Mouse (Mus musculus) frontal cortex, postnatal 10 days (tissue): ENCODE data around the gene Hist1h2bp.
A peak's percentile ranks its signal among the peaks of the same experiment; 100 is the strongest.
"Not testable (repeated sequence)": the region's sequence is repeated elsewhere in the genome, so short reads cannot be mapped to it uniquely, and the experiment has no call there.

ENCODE experiments used
- DNase-seq, 2 experiments: peaks; one replicate each; pipeline ENCODE4 v3.0.0; 2022; ENCODE audit warnings: low spot score in 2 of 2, mixed read lengths in 1 of 2

The Hist1h2bp gene

DNA sequence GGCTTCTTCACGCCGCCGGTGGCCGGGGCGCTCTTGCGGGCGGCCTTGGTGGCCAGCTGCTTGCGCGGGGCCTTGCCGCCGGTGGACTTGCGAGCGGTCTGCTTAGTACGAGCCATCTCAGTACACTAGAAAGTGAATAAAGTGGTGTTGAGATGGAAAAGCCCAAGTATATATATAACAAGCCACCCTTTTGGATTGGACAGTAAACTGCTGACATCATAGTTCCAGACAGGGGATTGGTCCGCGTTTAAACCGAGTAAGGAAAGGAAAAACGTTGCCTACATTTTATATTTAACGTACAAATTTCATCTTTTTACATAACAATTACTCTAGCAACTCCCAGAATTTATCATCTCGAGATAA, 4.0 kb upstream of the Hist1h2bp start, which contains the start of gene Hist1h3i:
TSS of gene Hist1h3i (minus strand) at position 116 of the 363 bp plus-strand sequence.
- DNase-seq = peak; percentile 22 to 34

DNA sequence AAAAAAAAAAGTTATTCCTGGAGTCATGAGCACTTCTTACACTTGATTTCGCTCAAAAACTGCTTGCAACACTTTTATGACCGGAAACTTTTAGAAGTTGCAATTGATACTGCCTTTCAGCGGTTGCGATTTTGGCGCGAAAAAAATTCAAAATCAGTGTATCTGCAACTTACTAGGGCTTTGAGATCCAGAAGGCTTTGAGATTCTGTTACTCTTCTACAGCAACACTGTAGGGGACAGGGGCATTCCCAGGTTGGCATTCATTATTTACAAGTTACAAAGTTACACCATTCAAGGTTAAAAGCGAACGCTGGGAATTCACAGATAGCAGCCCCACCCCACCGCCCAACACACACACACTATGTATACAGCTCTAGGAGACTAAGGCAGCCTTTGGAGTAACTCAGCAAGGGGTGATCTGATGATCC, 3.5 kb upstream of the Hist1h2bp start:
- DNase-seq = no peak

- DNase-seq = no peak
Measured at GRCm38 (mm10) chr13:21784311-21784710, 3.0 kb upstream of the Hist1h2bp start.

DNA sequence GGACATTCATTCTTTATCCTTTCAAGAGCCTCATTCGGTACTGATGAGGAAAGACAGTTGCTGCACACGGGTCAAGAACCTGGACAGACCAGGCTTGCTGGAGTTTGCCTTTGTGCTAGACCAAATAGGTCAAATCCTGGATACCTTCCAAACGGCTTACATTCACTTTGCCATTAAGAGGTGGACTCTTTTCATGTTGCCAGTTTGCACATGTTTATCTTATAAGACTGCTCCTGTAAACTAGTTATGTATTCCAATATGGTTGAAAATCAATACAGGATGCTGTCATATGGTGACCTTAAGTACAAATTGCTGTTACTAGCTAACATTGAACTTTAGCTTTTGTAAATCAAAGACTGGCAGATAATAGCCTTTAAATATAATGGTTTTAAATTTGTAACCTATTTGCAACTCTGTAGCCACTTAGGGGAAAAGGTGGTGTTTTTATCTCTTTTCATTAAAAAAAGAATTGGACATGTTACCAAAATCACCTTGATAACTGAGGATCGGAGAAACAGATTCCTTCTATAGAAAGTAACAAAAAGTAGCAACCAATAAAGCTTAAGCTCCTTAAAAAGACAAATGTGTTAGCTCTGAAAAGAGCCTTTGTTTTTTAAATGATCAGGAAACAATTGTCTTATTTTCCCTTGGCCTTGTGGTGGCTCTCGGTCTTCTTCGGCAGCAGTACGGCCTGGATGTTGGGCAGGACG, 917 bp upstream of the Hist1h2bp start:
- DNase-seq = no peak

DNA sequence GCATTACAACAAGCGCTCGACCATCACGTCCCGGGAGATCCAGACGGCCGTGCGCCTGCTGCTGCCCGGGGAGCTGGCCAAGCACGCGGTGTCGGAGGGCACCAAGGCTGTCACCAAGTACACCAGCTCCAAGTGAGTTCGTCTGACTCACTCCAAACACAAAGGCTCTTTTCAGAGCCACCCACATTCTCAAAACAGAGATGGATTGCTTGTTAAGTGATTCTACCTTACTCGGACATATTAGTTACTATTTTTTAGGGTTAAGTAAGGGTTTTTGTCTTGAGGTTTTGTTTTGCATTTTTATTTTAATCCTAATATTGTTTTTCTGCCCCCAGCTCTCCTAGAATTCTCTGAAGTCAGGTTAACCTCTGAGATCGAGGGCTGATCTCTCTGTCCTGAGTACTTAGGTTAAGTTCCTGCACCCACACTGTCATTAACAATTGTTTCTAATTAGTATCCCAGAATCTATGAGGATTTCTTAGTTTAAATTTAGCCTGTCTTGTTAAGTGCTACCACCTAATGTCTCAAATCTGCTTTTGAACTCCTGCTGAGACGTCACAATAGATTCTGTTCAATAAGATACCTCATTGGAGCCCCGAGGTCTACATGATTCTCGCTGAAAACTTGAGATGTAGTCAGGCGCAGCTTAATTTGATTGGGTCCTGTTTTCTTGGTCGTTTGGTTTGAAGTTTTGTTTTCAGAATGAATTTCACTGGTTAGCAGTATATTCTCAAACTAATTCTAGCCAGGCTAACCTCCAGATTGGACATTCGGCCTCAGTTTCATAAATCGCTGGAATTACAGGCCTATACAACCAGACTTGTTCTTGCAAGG, 716 bp downstream of the Hist1h2bp start:
- DNase-seq = no peak

- DNase-seq = no peak
Measured at GRCm38 (mm10) chr13:21789925-21790324, 2.7 kb downstream of the Hist1h2bp start.

DNA sequence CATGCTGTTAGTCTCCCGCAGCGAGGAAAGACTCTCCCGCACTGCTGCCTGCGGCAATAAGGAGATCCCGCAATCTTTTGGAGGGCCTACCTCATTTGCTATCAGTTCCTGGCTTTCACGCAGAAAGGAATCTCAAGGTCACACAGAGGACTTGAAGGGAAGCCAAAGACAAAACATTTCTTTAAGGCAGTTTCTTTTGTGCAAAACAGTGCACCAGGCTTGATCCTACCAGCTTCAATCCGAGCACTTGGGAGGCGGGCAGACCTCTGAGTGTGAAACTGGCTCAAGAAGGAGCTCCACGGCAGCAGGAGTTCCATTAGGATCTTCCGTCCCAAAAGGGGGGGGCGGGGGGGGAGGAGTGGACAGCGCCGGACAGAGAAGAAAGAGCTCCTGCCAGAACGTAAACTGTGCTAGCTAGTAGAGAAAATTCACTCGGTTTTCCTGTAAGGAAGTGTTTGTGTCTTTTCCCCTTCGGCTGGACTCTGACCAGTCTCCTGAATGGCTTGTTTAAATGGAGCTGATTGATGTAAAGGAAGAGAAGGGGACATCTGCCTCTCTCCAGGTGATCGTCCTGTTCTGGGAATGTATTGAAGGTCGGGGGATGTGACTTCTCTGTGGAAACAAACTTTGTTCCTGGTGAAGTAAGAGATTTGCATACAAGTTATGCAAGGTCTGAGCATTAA, 3.5 kb downstream of the Hist1h2bp start:
- DNase-seq = no peak

DNA sequence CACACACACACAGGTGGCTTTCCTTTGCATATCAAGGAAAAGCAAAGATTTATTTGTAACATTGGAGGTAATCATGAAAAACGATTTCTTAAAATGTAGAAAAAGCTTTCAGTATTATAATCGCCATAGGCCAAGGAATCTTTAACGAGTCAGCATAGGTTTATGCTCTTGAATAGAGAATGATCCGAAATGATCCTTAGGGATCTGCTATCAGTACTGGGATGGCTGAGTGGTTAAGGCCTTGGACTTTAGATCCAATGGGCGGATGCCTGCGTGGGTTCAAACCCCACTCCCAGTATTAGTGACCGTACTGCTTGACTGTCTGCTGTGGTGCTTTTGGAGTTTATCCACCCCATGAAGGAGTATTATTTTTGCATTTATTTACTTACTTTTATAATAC, 8.3 kb downstream of the Hist1h2bp start:
- no peak for DNase-seq

- DNase-seq = not testable (repeated sequence)
Measured at GRCm38 (mm10) chr13:21797163-21797562, 9.9 kb downstream of the Hist1h2bp start.

DNA sequence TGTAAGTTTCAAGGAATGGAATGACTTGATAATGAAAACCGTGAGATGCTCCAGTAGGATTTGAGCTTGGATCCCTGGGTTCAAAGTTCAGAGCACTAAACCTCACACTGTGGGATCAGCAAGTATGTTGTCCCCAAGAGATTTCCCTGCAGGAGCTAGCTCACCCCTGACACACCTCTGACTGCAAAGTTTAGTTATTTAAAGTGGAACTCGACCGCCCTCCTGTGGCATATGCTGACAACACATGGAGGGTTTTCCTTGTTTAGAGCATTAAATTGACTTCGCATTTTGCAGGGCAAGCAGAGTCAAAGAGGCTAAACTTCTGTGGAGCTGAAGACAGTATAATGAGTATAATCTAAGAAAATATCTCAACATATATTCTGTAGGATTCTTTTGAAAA, 15.8 kb downstream of the Hist1h2bp start:
- not testable (repeated sequence) for DNase-seq

DNA sequence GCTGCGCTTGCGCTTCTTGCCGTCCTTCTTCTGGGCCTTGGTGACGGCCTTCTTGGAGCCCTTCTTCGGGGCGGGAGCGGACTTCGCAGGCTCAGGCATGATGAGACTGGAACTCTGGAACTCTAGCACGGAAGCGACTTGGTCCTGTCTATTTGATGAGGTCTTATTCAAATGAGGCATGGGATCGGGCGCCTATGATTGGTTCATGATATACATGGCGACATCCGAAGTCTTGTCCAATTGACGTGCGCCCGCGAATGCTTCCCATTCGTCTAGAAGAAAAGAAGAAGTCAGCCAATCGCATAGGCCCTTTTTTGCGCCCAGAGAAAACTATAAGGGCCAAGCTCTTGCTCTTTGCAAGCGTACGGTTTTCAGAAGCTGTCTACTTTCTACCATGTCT, 22.8 kb downstream of the Hist1h2bp start, which contains the start of the genes Hist1h2bq and Hist1h2ao:
TSS of gene Hist1h2bq (minus strand) at position 125 of the 400 bp plus-strand sequence.
TSS of gene Hist1h2ao (plus strand) at position 393 of the 400 bp plus-strand sequence.
- DNase-seq = not testable (repeated sequence)

DNA sequence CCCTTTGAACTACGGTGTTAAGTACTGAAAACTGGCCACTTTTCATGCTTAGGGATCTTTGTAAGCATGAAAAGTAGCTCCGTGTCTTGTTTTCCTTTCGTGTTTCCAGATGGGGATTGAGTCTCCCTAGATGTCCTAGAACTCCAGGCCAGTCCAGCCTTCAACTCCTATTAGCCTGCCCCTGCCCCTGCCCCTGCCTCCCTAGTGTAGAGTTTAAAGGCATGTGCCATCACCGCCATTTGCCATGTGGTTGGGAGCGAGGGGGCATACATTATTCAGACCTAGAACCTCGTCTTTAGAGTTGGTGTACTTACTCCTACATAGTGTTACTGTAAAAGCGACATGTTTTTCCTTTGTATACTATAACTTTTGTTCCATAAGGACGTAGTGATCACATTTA, 23.8 kb downstream of the Hist1h2bp start:
- DNase-seq = not testable (repeated sequence)

GRCm38 (mm10) chr13:21811539-21811938, 24.3 kb downstream of the Hist1h2bp start, which contains the start of gene Hist1h4m:
TSS of gene Hist1h4m (plus strand) at chr13:21811746.
- not testable (repeated sequence) for DNase-seq

DNA sequence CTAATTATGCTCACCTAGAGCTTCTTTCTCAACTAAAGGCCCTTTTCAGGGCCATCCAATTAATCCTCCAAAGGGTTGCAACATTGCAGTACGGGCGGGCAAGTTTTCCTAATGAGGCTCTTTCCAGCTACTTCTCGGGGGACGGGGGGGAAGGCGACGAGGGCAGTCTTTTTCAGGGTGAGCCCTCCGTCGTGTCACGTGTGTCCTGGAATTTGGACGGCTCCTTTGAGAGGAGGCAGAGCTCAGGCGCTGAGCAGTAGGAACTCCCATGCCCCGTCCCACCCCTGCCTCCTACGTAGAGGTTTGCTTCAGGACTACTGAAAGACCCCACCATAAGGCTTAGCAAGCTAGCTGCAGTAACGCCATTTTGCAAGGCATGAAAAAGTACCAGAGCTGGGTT, 24.8 kb downstream of the Hist1h2bp start:
- not testable (repeated sequence) for DNase-seq

DNA sequence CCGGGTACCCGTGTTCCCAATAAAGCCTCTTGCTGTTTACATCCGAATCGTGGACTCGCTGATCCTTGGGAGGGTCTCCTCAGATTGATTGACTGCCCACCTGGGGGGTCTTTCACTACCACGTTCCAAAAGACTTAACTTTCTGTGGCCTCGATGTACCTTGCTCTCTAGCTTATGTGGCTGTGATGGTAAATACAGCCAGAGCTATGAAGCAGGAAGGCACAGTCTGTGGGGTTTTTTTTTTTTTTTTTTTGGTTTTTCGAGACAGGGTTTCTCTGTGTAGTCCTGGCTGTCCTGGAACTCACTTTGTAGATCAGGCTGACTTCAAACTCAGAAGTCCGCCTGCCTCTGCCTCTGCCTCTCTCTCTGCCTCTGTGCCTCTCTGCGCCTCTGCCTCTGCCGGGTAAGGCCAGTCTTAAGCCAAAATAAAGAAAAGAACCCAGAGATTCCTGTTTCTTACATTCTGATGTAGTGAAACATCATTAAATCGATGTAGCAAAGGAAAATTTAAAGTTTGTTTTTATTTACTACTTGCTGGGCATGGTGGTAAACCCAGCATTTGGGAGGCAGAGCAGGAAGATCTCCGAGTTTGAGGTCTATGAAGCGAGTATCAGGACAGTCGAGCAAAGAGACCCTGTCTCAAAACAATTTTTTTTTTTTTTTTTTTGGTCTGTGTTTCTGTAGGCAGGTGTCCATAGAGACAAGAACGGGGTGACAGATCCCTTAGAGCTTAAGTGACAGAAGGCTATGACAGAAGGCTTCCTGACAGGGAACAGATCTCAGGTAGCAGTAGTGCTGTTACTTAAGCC, 33.0 kb downstream of the Hist1h2bp start:
- DNase-seq = not testable (repeated sequence)

DNA sequence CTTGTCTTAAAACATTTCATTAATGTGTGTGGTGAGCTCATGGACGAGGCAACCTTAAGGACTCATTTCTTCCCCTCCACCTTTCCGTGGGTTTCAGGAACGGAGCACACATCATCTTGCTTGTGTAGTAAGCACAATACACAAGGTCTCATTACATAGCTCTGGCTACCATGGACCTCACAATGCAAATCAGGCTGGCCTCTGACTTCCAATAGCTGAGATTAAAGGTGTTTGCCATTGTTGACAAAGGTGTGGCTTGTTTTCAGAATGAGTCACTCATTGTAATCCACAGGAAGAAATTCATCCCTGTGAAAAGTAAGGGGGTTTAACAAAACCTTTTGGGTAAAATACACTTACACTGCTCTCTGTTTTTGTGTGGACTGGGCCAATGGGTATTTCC, 41.2 kb downstream of the Hist1h2bp start:
- no peak for DNase-seq

DNA sequence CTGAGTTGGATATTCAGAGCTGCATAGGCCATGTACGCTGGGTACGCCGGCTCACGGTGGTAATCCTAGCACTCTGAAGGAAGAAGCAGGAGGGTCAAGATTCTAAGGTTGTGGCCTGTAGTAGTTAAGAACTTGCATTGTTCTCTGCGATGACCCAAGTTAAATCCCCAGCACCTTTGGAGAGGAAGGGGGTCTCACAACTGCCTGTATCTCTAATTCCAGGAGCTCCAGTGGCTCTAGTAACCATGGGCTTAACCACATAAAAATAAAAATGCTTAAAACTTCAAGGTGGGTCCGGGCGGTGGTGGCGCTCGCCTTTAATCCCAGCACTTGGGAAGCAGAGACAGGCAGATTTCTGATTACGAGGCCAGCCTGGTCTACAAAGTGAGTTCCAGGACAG, 43.1 kb downstream of the Hist1h2bp start:
- DNase-seq = no peak

- not testable (repeated sequence) for DNase-seq
Measured at GRCm38 (mm10) chr13:21831418-21832394, 44.4 kb downstream of the Hist1h2bp start, which contains the start of gene Hist1h4n. TSS of gene Hist1h4n (minus strand) at chr13:21832196.

GRCm38 (mm10) chr13:21833461-21833860, 46.2 kb downstream of the Hist1h2bp start, which contains the start of the genes Hist1h2ap and Hist1h2br:
TSS of gene Hist1h2ap (minus strand) at chr13:21833507.
TSS of gene Hist1h2br (plus strand) at chr13:21833743.
- DNase-seq = not testable (repeated sequence)
